Mouse (Mus musculus): ENCODE results near the gene Lamc1. TPM values are rescaled to one million over a fixed set of nuclear protein-coding genes. Genes with fewer than 3 reads are reported as not detected.

The Lamc1 gene
- total and polyA plus RNA-seq, 3 experiments: 13.1 to 174 (median 32.4) TPM

- no peaks in the 10 kb centered on the region for H3K27me3 ChIP-seq (ENCODE audit: control insufficient read depth in 1 of 2, insufficient read depth in 2 of 2, low read length in 2 of 2)
- no peaks in the 10 kb centered on the region for H3K9me3 ChIP-seq (replicated peaks; ENCODE audit: insufficient read depth, low read length)
- peaks cover 13 to 15% of the 10 kb centered on the region in 2 experiments for H3K4me1 ChIP-seq (ENCODE audit: control insufficient read depth in 1 of 2, insufficient read depth in 2 of 2, low read length in 2 of 2)
- no peak for TF ChIP-seq NRF1 (IDR thresholded peaks at IDR 0.05; ENCODE audit: insufficient read depth, low read depth, low read length, poor library complexity, severe bottlenecking)
- no peak for TF ChIP-seq UBTF (IDR thresholded peaks at IDR 0.05; ENCODE audit: borderline replicate concordance, insufficient read depth, low read depth, low read length)
- no peak for TF ChIP-seq MYB (IDR thresholded peaks at IDR 0.05; ENCODE audit: low read depth, low read length)
- no peak for TF ChIP-seq USF2 (IDR thresholded peaks at IDR 0.05; ENCODE audit: borderline replicate concordance in 1 of 2, insufficient read depth in 1 of 2, low read depth in 1 of 2, low read length in 2 of 2)
- TF ChIP-seq RCOR1 (IDR thresholded peaks at IDR 0.05; ENCODE audit: low read depth, low read length): no peak
- no peak for TF ChIP-seq JUND (IDR thresholded peaks at IDR 0.05; ENCODE audit: low read depth, low read length)
- TF ChIP-seq HCFC1 (IDR thresholded peaks at IDR 0.05; ENCODE audit: low read depth, low read length): no peak
- TF ChIP-seq ETS1 (IDR thresholded peaks at IDR 0.05; ENCODE audit: low read depth, low read length): no peak
- no peak overlapping the region for H3K4me3 ChIP-seq (ENCODE audit: control insufficient read depth in 1 of 2, insufficient read depth in 1 of 2, low read depth in 2 of 2, low read length in 2 of 2)
- no peak overlapping the region for H3K9ac ChIP-seq (ENCODE audit: control insufficient read depth, low read depth, low read length, poor library complexity, severe bottlenecking)
- H3K79me2 ChIP-seq (ENCODE audit: control insufficient read depth, insufficient read depth, low read length, poor library complexity): peaks cover 2% of the 10 kb centered on the region; the same call in 1 of the 2 replicates
- no peak for DNase-seq (ENCODE audit: low read depth, low spot score)
- no peak overlapping the region for H3K27ac ChIP-seq (ENCODE audit: control insufficient read depth, low read depth, low read length)
- H3K36me3 ChIP-seq (ENCODE audit: control insufficient read depth in 1 of 2, insufficient read depth in 2 of 2, low read length in 2 of 2): peaks cover 0 to 17% of the 10 kb centered on the region in 2 experiments; a peak in 2 of 4 replicates
Observed at GRCm38 (mm10) chr1:153280411-153280810, 52.2 kb downstream of the Lamc1 start.

- DNase-seq (ENCODE audit: low read depth, low spot score): no peak
- peaks cover 18 to 24% of the 10 kb centered on the region in 2 experiments for H3K4me1 ChIP-seq (ENCODE audit: control insufficient read depth in 1 of 2, insufficient read depth in 2 of 2, low read length in 2 of 2)
- 0 out of 2 replicates have a peak, but pooled peaks cover 2% of the 10 kb centered on the region for H3K79me2 ChIP-seq (ENCODE audit: control insufficient read depth, insufficient read depth, low read length, poor library complexity)
- no peak overlapping the region for H3K27ac ChIP-seq (ENCODE audit: control insufficient read depth, low read depth, low read length)
- no peak overlapping the region for H3K4me3 ChIP-seq (ENCODE audit: control insufficient read depth in 1 of 2, insufficient read depth in 1 of 2, low read depth in 2 of 2, low read length in 2 of 2)
- H3K9me3 ChIP-seq (replicated peaks; ENCODE audit: insufficient read depth, low read length): no peaks in the 10 kb centered on the region
- no peak overlapping the region for H3K9ac ChIP-seq (ENCODE audit: control insufficient read depth, low read depth, low read length, poor library complexity, severe bottlenecking)
- H3K27me3 ChIP-seq (ENCODE audit: control insufficient read depth in 1 of 2, insufficient read depth in 2 of 2, low read length in 2 of 2): no peaks in the 10 kb centered on the region
- H3K36me3 ChIP-seq (ENCODE audit: control insufficient read depth in 1 of 2, insufficient read depth in 2 of 2, low read length in 2 of 2): peaks cover 0 to 24% of the 10 kb centered on the region in 2 experiments; a peak in 2 of 4 replicates
- TF ChIP-seq GABPA (IDR thresholded peaks at IDR 0.05; ENCODE audit: low read depth, low read length): no peak
- no peak for TF ChIP-seq CTCF (IDR thresholded peaks at IDR 0.05 in 2 of 3, conservative IDR thresholded peaks at IDR 0.05 in 1 of 3; ENCODE audit: control insufficient read depth in 1 of 3, insufficient read depth in 1 of 3, low read depth in 2 of 3, low read length in 3 of 3, poor library complexity in 1 of 3, severe bottlenecking in 1 of 3)
- TF ChIP-seq MXI1 (IDR thresholded peaks at IDR 0.05; ENCODE audit: low read depth, low read length): no peak
- TF ChIP-seq JUND (IDR thresholded peaks at IDR 0.05; ENCODE audit: low read depth, low read length): no peak
- no peak for TF ChIP-seq ELF1 (IDR thresholded peaks at IDR 0.05; ENCODE audit: low read depth, low read length)
- TF ChIP-seq ZC3H11A (IDR thresholded peaks at IDR 0.05; ENCODE audit: low read depth, low read length): no peak
- TF ChIP-seq MYC (IDR thresholded peaks at IDR 0.05; ENCODE audit: low read depth, low read length): no peak
- no peak for TF ChIP-seq ZNF384 (IDR thresholded peaks at IDR 0.05; ENCODE audit: low read depth, low read length)
- no peak for TF ChIP-seq NELFE (IDR thresholded peaks at IDR 0.05; ENCODE audit: low read depth, low read length)
- no peak for TF ChIP-seq NRF1 (IDR thresholded peaks at IDR 0.05; ENCODE audit: insufficient read depth, low read depth, low read length, poor library complexity, severe bottlenecking)
- no peak for TF ChIP-seq ETS1 (IDR thresholded peaks at IDR 0.05; ENCODE audit: low read depth, low read length)
- no peak for TF ChIP-seq POLR2A (IDR thresholded peaks at IDR 0.05; ENCODE audit: control insufficient read depth in 1 of 2, insufficient read depth in 1 of 2, low read depth in 1 of 2, low read length in 2 of 2, poor library complexity in 1 of 2)
- no peak for TF ChIP-seq TCF12 (IDR thresholded peaks at IDR 0.05; ENCODE audit: low read depth, low read length)
- TF ChIP-seq EP300 (IDR thresholded peaks at IDR 0.05; ENCODE audit: low read depth in 1 of 2, low read length in 2 of 2): no peak
Observed at GRCm38 (mm10) chr1:153278028-153278613, 54.5 kb downstream of the Lamc1 start.

All from MEL (cell line).